Mouse (Mus musculus) small intestine, adult 2 months (tissue): Measurements from ENCODE around the gene 2410015M20Rik.
"Not testable (repeated sequence)": the region's sequence is repeated elsewhere in the genome, so short reads cannot be mapped to it uniquely, and the experiment has no call there.

Source experiments
- CTCF ChIP-seq: fragments of 200-500 bp; IDR thresholded peaks from 2 replicates; pipeline ENCODE4 v1.5.1; 2012; ENCODE audit warnings: low read depth, mild to moderate bottlenecking, control low read depth, inconsistent platforms, low read length, moderate library complexity, mixed read lengths; ENCODE audit not compliant: insufficient replicate concordance, insufficient read length; ENCODE audit errors: extremely low read depth
- POLR2A ChIP-seq: fragments of 200-500 bp; IDR thresholded peaks from 2 replicates; pipeline ENCODE4 v1.6.1; 2012; ENCODE audit warnings: low read depth, mild to moderate bottlenecking, control low read depth, inconsistent platforms, low read length, moderate library complexity

DNA sequence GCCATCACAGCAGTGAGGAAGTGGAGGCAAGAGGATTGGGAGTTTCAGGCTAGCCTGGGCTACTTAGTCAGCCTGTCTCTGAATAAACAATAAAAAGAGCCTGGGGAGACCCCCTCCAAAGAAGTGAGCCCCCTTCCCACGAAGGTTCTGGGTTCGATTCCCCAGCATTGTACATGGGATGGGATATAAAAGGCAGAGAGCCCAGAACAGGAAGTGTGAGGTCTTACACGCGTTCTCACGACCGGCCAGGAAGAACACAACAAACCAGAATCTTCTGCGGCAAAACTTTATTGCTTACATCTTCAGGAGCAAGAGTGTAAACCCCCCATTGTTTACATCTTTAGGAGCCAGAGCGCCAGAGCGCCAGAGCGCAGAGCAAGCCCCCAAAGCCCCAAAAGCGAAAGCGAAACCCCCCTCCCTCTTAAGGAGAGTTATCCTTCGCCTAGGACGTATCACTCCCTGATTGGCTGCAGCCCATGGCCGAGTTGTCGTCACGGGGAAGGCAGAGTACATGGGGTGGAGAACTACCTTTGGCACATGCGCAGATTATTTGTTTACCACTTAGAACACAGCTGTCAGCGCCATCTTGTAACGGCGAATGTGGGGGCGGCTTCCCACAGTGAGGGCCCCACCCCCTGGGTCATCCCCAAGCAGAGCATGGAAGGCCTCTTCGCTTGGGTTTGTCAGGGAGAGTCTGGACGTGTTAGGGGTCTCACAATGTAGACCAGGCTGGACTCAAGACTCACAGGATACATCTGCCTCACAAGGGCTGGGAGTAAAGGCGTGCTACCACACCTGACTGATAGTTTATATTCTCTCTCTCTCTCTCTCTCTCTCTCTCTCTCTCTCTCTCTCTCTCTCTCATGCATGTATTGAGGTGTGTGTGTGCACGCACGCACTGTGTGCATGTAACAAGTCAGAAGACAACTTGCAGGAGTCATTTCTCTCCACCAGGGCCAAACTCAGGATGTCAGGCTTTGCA lies 20.5 kb upstream of the 2410015M20Rik start:
- not testable (repeated sequence) for TF ChIP-seq POLR2A, CTCF
